Mouse (Mus musculus) lung, adult 2 months (tissue): ENCODE data around the gene Ncoa1.

Experiments used
- CTCF ChIP-seq: fragments of 200-500 bp; IDR thresholded peaks from 2 replicates; pipeline ENCODE4 v1.5.1; 2011; ENCODE audit warnings: mild to moderate bottlenecking, low read length, control low read depth; ENCODE audit not compliant: insufficient read depth
- POLR2A ChIP-seq: fragments of 200-500 bp; IDR thresholded peaks from 2 replicates; pipeline ENCODE4 v1.6.1; 2011; ENCODE audit warnings: low read depth, mild to moderate bottlenecking, control low read depth, low read length, borderline replicate concordance; ENCODE audit errors: extremely low read depth

DNA sequence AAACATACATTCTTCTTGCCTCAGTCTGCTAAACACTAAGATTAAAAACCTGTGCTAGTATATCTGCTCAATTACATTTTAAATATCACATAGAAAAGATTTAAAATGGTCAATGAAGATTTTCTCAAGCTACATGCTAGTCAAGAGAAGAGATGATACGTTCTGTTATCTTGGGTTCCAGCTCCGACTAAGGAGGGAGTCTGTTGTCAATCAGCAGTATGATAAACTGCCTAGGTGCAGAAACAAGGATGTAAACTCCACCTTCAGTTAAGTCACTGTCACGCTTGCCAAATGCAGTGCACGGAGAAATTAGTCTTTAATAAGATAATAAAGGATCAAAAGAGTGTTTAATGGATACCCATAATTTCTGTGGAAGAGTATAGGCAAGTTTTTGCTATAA is 178.4 kb downstream of the Ncoa1 start:
- TF ChIP-seq POLR2A, result no peak
- no peak for TF ChIP-seq CTCF
